14 mouse cellular contexts compared by ENCODE assay signal in genomic region chr7:28359854-28360253, GRCm38 (mm10).
"Had no signal": no experiment of that assay in that cellular context is flagged by ENCODE, and none has a peak within 500 bp of the region (broad histone marks: within the 10 kb centered on the region; RNA-seq: fewer than 3 reads in every experiment).

No protein-coding gene starts in this region.

- H3K9me3 ChIP-seq: limb, embryonic 10.5 days; liver, embryonic 15.5 days; midbrain, embryonic 15.5 days; neural tube, embryonic 13.5 days had no signal

- H3K27ac ChIP-seq: left cerebral cortex, adult 2 months; limb, embryonic 10.5 days; liver, embryonic 15.5 days; midbrain, embryonic 15.5 days; neural tube, embryonic 13.5 days had no signal

- H3K4me2 ChIP-seq: liver, embryonic 11.5 days; liver, embryonic 15.5 days; lung, embryonic 14.5 days; midbrain, embryonic 15.5 days; neural tube, embryonic 13.5 days had no signal

- DNase-seq: kidney, adult 8-10 months; lung, embryonic 14.5 days; lung, postnatal 36 days; retina, postnatal 1 day; right cerebral cortex, postnatal 4 days; spleen, adult 18-20 months; thymus, postnatal 36 days had no signal

- H3K9ac ChIP-seq: liver, embryonic 15.5 days; lung, embryonic 14.5 days; midbrain, embryonic 15.5 days; neural tube, embryonic 13.5 days had no signal

- H3K4me3 ChIP-seq: left cerebral cortex, adult 2 months; limb, embryonic 10.5 days; liver, embryonic 15.5 days; midbrain, embryonic 15.5 days; neural tube, embryonic 13.5 days had no signal

- H3K27me3 ChIP-seq: liver, embryonic 15.5 days; midbrain, embryonic 15.5 days; neural tube, embryonic 13.5 days had no signal

- ATAC-seq: intestine, embryonic 16.5 days; midbrain, embryonic 15.5 days had no signal
